Mouse (Mus musculus) cerebellum, adult 9-11 months (tissue): ENCODE data around the gene Akt1s1.
A peak's percentile ranks its signal among the peaks of the same experiment; 100 is the strongest.

Experiments
- DNase-seq: peaks from one replicate; pipeline ENCODE4 v3.0.0; 2022

The Akt1s1 gene

DNA sequence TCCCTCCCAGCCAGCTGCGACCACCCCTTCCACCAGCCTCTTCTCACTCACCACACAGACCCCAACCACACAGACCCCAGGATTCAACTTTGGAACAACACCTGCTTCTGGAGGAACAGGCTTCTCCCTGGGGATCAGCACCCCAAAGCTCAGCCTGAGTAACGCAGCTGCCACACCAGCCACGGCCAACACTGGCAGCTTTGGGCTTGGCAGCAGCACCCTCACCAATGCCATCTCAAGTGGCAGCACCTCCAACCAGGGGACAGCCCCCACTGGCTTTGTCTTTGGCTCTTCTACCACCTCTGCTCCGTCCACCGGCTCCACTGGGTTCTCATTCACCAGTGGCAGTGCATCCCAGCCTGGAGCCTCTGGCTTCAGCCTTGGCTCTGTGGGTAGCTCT, 20.1 kb upstream of the Akt1s1 start:
- peak; percentile 8 for DNase-seq

DNA sequence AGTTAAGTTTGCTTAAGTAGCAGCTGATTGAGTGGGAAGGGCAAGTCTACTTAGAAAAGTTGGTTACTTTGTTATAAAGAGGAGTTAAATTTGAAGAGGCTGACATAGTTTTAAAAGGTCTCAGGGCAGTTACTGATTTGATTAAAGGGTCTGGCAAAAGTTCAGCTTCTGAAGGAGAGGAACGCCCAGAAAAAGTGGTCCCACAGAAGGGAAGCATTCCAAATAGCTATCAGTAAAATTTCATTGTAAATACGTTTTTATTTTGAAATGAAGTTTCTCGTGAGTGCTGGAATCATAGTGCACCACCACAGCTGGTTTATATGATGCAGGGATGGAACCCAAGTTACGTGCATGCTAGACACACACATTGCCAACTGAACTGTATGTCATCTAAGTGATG, 16.0 kb upstream of the Akt1s1 start:
- DNase-seq = no peak

- DNase-seq = no peak
Observed at GRCm38 (mm10) chr7:44835373-44836015, 13.3 kb upstream of the Akt1s1 start.

GRCm38 (mm10) chr7:44836016-44836404, 12.8 kb upstream of the Akt1s1 start:
- no peak for DNase-seq

DNA sequence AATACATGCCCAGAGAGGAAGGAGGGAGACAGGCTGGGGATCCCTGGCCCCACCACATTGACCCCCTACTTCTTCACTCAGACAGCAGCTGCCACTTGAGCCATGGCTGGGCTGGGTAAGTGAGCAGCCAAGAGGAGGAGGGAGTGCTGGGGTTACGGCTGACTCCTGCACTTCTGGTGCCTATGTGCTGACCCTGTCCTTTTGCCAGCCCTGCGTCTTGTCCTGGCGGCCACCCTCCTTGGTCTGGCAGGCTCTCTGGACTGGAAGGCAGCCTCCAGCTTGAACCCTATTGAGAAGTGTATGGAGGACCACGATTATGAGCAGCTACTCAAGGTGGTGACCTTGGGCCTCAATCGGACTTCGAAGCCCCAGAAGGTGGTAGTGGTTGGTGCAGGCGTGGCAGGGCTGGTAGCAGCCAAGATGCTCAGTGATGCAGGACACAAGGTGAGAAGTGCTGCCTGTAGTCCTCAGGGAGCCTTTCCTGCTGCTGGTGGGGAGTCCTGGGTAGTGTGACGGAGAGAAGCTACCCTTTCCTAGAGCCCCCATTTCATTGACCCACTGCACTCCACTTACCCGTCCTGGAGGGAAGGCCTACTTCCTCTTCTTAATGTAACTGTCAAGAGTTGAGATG, 12.3 kb upstream of the Akt1s1 start:
- DNase-seq = no peak

DNA sequence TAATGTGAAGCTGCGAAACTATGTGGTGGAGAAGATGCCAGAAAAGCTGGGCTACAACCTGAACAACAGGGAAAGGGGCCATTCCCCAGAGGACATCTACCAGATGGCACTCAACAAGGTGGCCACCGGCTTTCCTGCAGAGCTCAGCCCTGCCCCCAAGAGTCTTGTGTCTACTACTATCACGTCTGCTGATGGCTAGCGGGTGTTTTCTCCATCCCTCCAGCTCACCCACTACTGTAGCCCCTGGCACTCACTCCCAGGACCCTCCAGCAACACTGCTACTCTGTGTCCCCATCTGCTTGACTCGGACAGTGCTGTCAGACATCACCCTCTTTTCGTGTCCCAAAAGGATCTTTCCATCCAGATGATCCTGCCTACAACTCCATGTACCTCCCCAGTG, 10.7 kb upstream of the Akt1s1 start:
- no peak for DNase-seq

GRCm38 (mm10) chr7:44839171-44839490, 9.7 kb upstream of the Akt1s1 start:
- DNase-seq = no peak

DNA sequence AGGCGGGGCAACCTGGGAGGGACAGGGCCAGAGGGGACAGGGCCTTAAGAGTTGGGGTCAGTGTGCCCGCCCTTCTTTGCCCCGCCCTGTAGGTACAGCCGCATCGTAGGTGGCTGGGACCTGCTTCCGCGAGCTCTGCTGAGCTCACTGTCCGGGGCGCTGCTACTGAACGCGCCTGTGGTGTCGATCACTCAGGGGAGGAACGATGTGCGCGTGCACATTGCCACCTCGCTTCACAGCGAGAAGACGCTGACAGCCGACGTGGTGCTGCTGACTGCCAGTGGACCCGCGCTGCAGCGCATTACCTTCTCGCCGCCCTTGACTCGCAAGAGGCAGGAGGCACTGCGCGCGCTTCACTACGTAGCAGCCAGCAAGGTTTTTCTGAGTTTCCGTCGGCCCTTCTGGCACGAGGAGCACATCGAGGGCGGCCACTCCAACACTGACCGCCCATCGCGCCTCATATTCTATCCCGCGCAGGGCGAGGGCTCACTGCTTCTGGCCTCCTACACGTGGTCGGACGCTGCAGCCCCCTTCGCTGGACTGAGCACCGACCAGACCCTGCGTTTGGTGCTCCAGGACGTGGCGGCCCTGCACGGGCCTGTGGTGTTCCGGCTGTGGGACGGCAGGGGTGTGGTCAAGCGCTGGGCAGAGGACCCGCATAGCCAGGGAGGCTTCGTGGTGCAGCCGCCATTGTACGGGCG, 9.2 kb upstream of the Akt1s1 start:
- no peak for DNase-seq

DNA sequence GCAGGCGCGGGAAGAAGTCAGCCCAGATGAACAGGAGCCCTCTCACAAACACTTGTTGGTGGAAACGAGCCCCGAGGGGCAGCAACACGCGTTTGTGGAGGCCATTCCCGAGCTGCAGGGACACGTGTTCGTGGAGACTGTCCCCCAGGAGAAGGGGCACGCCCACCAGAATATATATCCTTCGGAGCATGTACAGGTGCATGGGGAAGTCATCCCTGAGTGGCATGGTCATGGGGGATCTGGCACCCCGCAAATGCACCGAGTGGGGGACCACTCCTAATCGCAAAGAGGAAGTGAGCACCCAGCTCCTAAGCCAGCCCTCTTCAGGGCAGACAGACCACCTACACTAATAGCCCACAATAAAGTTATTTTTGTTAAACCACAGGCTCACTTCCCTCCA, 8.4 kb upstream of the Akt1s1 start:
- no peak for DNase-seq

DNA sequence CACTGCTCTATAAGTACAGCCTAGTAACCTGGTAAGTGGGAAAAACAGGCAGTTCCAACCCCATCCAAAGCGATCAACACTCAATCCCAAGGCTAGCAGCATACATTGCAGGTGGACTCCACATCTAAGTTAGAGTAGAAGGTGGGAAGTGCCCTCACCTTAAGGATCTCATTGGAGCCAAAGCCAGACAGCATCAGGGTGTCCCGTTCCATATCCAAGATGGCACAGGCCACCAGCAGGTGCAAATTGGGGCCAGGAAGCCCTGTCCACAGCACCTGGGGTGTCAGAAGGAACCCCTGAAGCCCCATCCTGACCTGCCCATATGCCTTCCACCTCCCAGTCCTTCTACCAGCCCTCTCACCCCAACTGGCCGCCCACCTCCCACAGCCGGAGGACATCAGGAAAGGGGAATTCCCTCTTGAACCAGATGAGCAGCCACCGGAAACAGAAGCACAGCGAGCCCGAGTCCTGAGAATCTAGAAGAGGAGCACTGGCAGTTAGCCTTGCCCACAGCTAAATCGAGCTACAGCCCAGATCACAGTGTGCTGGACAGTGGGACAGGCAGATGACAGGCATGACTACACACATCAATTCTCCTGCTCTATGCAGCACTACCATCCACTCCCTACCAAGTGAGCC, 6.8 kb upstream of the Akt1s1 start:
- no peak for DNase-seq

DNA sequence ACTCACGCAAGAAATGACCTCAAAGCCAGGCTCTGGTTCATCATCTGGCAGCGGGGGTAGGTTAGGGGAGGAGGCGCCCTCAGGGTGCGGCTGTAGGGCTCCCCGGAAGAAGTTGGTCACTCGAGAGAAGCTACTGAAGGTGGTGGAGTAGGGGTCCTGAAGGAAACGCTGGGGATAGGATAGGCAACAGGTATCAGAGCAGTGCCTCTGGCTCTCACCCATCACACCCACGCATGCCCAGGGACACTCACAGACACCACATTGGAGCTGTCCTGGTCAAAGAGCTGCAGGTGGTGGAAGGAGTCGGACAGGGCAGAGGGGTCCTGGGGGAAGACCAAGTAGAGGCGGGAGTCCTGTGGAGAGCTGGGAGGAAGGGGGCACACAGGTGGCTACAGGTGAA, 3.8 kb upstream of the Akt1s1 start:
- DNase-seq = peak; percentile 60

GRCm38 (mm10) chr7:44846804-44847203, 2.0 kb upstream of the Akt1s1 start:
- peak; percentile 73 for DNase-seq

DNA sequence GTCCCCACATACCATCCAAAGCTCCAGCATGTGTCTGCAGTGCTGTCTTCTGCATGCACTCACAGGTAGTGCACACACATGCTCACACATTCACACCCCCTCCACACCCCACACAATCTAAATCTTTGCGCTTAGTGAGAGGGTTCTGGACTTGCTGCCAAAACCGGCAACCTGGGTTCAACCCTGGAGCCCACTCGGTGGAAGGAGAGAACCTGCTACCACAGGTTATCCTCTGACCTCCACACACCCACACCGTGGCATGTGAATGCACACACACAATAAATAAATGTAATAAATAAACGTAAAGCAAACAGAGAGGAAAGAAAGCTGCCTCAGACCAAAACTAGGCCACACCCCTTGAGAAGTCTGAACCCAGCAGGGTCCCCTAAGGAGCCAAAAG, 1.0 kb upstream of the Akt1s1 start:
- peak; percentile 79 for DNase-seq

DNA sequence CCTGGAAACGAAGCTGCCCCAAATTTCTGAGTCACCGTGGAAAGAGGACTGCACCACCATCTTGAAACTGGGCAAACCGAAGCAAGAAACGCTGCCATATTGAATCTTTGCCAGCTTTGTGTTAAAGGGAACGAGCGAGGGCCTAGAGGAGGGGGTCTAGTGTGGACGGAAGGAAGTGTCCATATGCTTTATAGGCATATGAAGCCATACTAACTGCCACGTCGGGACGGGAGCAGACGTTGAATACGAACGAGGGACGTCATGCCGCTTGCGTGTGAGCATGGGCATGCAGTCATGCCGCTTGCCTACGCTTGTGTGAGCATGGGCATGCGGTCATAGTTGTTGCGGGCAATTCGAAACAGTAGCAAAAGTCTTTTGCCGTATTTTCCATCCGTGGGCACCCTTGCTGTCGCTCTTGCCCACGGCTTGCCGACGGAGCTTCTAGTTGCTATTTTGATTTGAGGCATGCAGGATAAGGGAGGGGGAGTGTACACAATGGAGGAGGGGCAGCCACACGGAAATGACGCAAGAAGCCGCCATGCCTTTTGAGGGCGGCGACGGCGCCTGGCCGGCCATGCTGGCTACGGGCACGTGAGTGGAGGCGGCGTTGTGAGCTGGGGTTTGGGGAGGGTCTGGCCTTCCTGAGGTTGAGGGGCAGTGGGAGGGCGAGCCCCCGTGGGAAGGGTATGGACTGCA, 773 bp downstream of the Akt1s1 start:
- peak; percentile 95 for DNase-seq

- no peak for DNase-seq
Observed at GRCm38 (mm10) chr7:44850146-44850545, 1.4 kb downstream of the Akt1s1 start.

DNA sequence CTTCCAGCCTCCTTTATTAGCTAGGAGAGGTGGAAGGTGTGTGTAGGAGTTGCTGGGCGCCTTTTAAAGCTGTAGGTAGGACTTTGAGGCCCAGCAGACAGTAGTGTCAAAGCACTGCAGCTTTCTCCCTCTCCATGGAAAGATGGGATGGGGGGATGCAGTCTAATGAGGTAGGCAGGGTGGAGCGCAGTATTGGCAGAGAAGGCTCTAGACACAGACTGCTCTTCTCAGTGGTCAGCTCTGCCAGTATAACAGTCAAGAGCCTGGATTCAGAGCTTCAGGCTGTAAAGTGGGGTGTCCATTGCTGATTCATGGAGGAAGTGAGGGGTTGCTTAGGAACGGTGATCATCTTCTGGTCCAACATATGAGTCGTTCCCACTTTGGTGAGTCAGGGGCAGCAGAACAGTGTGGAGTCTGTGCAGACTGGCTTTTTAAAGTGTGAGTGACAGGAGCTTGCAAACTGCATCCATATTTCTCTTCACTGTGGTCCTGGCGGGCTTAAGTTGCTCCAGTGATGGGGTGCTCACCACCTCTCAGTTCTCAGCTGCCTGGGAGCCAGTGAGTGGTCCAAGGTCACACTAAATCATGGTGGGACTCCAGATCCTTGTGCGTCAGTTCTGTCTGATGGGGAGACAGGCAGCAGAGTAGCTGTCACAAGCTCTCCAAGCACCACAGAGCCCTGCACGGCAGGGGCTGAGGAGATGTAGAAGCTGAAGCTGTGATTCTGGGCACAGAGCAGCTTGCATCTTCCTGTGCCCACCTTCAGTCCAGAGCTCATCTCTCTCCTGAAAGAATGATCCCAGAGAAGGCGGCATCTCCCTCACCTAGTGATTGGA, 2.2 kb downstream of the Akt1s1 start:
- DNase-seq = peak; percentile 58

DNA sequence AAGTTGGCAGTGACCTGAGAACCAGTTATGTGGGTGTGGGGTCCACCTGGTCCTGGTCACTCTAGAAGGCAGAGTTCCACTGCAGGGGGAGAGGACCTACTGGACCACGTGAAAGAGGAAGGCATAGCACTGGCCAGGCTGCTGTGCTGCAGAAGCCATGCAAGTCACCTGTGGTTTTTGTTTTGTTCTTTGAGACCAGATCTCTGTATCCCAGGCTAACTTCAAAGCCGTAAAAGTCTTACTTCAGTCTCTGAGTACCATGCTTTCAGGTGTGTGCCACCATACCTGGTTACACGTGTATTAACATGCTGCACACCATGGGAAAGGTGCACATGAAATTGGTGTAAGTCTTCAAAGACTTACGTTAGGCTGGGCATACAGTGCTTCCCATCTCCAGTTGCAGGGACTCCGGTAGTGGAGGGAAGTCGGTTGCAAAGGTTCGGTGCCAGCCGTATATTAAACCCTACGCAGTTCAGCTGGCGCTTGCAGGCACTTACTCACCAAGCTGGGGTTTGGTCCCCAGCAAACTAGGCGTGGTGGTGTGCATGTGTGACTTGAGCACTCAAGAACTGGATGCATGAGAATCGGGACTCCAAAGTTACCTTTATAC, 2.9 kb downstream of the Akt1s1 start:
- DNase-seq = peak; percentile 63

- peak; percentile 70 for DNase-seq
Observed at GRCm38 (mm10) chr7:44852259-44853027, 3.7 kb downstream of the Akt1s1 start.

DNA sequence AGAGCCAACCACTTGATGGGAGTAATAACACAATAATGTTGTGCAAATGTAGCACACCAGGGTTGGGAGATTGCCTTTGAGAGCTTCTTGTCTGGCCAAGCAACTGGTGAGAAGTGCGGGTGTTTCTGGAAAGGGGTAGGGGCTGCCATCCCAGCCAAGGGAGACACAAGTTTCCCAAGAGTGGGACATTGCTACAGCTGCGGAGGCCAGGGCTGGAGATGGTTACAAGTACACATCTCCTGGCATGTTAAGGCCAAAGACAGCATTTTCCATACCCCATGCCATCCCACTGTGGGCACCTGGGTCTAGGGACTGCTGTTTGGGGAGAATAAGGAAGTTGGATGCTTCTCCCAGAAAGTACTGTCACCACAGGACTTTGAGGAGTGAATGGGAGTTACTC, 4.3 kb downstream of the Akt1s1 start:
- peak; percentile 68 for DNase-seq

- peak; percentile 75 for DNase-seq
Observed at GRCm38 (mm10) chr7:44853596-44854355, 5.0 kb downstream of the Akt1s1 start.
